Mouse (Mus musculus) ES-Bruce4 (cell line): ENCODE data around the gene Abhd6.

Experiments
- CTCF ChIP-seq: IDR thresholded peaks from one replicate; pipeline ENCODE4 v1.8.1; 2011; ENCODE audit warnings: low read depth, low read length
- EP300 ChIP-seq: IDR thresholded peaks from 2 replicates; pipeline ENCODE4 v1.6.1; 2011; ENCODE audit warnings: low read depth, low read length; ENCODE audit not compliant: insufficient read depth
- POLR2A ChIP-seq: IDR thresholded peaks from one replicate; pipeline ENCODE4 v1.8.1; 2011; ENCODE audit warnings: low read length; ENCODE audit not compliant: insufficient read depth

GRCm38 (mm10) chr14:8094931-8095561 lies 92.3 kb downstream of the Abhd6 start:
- TF ChIP-seq POLR2A (no peak), CTCF (no peak), EP300 (no peak)
